Mouse (Mus musculus): ENCODE measurements at regions not wholly inside any gene's neighbourhood (a gene's known extent, or its start where the extent isn't known, plus 50 kb on each side); places are given as distances from the start of the nearest gene placed in this dataset.

GRCm38 (mm10) chr17:72782775-72783174, 53.5 kb upstream of the Ypel5 start:
- DNase-seq (ENCODE audit: low spot score in 2 of 2): peak in 1 of 2 experiments; percentile 23

- DNase-seq (ENCODE audit: low spot score in 2 of 2): peak in 1 of 2 experiments; percentile 72
Measured at GRCm38 (mm10) chr17:72781786-72782185, 54.5 kb upstream of the Ypel5 start.

GRCm38 (mm10) chr17:72768266-72768665, 68.0 kb upstream of the Ypel5 start:
- no peak for DNase-seq (ENCODE audit: low spot score in 2 of 2)

- no peak for DNase-seq (ENCODE audit: low spot score in 2 of 2)
Measured at GRCm38 (mm10) chr17:72760937-72761336, 75.3 kb upstream of the Ypel5 start.

DNA sequence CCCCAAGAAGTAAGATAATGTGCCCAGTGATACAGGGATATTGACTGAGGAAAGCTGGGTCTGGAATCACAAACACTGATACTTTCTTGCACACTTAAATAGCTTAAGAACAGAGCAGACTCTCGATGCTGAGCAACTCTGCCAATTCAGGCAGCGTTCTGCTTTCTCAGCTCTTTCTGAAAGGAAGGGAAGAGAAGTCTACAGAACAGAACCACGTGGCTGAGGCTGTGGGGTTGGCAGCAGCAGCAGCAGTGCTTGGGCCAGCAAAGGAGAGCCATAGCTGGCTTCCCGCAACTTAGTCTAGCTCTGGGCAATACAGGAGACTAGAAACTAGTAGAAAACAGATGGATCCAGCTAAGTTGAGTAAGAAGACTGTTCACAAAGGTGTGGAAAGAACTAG, 89.8 kb upstream of the Ypel5 start:
- peak in 1 of 2 experiments; percentile 9 for DNase-seq (ENCODE audit: low spot score in 2 of 2)

GRCm38 (mm10) chr17:72733006-72733405, 103.2 kb upstream of the Ypel5 start:
- no peak for DNase-seq (ENCODE audit: low spot score in 2 of 2)

GRCm38 (mm10) chr17:72731691-72732090, 104.6 kb upstream of the Ypel5 start:
- DNase-seq (ENCODE audit: low spot score in 2 of 2): no peak

DNA sequence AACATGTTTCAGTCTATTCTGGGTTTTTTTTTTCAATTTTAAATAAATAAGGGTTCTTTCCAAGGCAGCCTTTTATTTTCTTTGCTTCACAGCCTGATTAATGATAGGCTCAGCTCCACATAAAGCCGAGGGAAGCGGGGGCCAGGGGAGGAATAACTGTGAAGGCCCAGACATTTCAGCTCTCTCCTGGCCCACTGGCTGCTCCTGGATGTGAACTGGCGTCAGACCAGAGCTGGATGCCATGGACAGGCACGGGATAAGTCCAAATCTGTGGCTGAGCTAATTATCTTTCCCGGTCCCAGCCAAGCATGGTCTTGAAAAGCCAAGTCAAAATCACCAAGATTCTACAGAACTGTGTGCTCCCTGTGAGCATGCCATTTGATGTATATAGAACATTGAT, 105.1 kb upstream of the Ypel5 start:
- DNase-seq (ENCODE audit: low spot score in 2 of 2): peak in 1 of 2 experiments; percentile 8

GRCm38 (mm10) chr17:72720753-72721152, 115.5 kb upstream of the Ypel5 start:
- DNase-seq (ENCODE audit: low spot score in 2 of 2): peak in 1 of 2 experiments; percentile 9

- DNase-seq (ENCODE audit: low spot score in 2 of 2): no peak
Measured at GRCm38 (mm10) chr17:72719618-72720017, 115.2 kb upstream of the Alk start.

DNA sequence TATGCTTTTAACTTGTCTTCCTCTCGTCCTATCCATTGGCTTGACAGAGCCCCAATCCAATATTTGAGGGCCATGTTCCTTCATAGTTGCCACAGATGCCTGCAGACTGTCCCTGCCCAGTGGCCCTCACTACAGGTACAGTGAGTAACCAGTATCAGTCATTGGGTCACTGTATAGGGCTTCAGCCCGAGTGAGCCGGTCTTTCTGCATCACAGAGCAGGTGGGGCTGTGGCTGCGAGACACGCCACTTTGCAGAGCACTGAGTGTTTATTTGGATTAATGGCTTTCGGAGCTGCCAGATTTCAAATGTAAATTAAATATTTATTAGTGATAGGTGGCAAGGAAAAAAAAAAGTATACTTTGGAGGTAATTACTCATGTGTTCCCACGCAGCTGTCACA, 87.2 kb upstream of the Alk start:
- DNase-seq (ENCODE audit: low spot score in 2 of 2): no peak

- no peak for DNase-seq (ENCODE audit: low spot score in 2 of 2)
Measured at GRCm38 (mm10) chr17:72689606-72690005, 85.2 kb upstream of the Alk start.

DNA sequence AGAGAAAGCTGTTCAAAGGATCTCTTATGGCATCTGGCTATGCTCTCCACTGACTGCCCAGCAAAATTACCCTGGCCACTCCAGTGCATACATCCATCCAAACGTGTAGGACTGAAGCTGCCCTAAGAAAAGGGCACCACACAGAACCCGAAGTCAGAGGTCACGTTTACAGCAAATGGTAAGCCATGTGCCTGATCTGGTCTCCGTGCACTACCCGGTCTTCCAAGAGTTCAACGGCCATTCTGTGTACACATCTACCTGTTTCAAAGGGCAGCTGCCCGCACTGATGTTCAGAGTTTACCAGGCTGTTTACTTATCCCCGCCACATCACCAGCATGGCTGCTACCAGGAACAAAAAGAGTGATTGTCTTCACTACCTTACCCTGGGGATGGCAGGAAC, 84.4 kb upstream of the Alk start:
- DNase-seq (ENCODE audit: low spot score in 2 of 2): no peak

DNA sequence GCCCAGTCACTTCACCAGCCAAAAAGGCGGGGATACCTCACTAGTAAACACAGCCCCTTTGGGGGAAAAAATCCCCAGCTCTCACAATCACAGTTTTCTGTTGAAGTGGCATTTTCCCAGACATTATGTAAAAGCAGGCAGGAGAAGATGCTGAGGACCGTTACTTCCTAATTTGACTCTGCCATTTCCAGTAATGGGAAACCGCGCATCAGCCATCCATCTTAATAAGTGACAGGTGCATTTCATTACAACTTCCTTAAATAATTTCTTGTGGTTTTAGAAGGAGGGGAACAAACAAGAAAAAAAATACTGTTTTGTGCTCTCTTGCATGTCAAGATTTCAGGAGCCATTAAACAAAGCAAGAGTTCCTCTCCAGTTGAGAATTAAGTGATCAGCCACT, 70.2 kb upstream of the Alk start:
- DNase-seq (ENCODE audit: low spot score in 2 of 2): no peak

DNA sequence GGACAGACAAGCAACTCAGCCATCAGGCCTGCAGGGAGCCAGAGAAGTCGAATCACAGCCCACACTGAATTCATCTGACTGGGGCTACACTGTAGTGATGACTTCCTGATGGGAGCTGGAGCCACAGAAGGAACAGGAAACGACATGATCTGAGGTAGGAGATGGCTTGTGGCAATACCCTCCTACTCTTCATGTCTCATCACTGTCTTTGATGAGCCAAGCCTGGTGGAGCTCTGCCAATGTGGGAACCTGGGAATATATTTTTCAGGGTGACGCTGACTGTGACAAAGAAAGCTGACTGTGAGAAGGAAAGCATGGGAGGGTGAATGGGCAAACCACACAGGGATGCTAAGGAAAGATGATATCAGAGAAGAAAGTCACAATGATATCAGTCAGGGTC, 67.6 kb upstream of the Alk start:
- peak in 1 of 2 experiments; percentile 8 for DNase-seq (ENCODE audit: low spot score in 2 of 2)

DNA sequence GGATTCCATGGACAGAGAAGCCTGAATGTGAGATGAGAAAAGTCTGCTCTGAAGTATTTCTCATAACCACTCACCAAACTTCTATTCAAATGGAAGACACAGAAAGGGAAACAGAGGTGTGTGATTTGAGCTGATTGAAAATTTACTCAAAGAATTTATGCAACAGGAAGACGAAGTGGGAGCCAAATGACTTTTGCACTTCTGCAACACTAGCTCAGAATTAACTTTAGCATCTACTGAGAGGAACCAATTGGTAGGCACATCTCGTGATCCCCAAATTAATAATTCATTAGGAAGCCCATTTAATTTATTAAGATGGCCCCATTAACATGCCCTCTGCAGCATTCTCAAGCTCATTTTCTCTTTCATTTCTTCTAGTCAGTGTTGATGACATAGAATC, 62.5 kb upstream of the Alk start:
- DNase-seq (ENCODE audit: low spot score in 2 of 2): no peak

DNA sequence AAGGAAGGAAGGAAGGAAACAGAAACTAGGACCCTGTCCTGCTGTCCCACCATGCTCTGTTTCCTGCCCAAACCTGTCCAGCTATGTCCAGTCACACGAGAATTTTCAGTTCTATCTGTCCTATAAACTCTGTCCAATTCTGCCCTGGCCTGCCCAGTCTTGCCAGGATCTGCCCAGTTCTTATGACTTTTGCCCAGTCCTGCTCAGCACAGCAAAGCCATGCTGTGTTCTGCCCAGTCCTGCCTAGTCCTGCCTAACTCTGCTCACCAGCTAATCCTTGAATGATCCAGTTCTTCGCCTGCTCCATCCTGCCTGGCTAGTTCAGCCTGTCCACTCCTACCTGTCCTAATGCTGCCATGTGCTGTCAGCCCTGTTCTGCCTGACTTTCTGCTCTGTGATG, 57.3 kb upstream of the Alk start:
- DNase-seq (ENCODE audit: low spot score in 2 of 2): no peak

- no peak for DNase-seq (ENCODE audit: low spot score in 2 of 2)
Measured at GRCm38 (mm10) chr17:72658744-72659143, 54.3 kb upstream of the Alk start.

DNA sequence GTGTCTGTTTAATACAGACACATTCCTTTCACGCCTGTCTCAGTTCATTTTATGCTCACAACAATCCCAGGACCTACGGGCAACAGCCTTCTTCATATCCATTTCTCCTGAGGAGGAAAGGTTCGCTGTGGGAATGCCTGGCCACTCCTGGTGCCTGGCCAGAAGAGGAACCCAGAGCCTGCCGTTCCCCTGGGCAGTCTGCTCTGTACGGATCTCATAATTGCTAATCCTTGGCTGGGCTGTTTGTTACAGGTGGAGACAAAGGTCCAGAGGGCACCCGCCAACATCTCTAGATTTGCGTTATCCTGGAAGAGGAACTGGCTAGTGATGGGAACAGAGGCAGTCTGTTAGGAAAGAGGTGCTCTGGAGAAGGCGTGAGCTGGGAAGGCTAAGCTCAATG, 53.4 kb upstream of the Alk start:
- DNase-seq (ENCODE audit: low spot score in 2 of 2): no peak
